Mouse (Mus musculus): Measurements from ENCODE around the gene Thsd4.

DNA sequence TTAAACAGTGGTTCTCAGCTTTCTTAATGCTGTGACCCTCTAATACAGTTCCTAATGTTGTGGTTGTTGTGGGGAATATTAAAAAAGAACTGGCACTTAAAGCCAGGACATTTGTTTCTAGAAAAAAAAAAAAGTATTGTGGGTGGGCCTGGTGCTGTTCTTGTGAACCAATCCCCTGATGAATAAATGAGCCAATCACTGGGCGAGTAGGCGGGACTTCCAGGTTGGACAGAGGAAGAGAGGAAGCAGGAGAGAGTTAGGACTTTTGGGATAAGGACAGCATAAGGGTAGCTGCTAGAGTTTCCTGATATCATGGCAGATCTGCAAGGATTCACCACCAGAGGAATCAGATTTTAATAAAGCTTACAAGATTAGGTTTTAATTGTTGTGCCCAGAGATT, 249.9 kb downstream of the Thsd4 start:
- TF ChIP-seq CTCF (IDR thresholded peaks at IDR 0.05; ENCODE audit: extremely low read depth, insufficient read depth, low read length) (no peak), POLR2A (IDR thresholded peaks at IDR 0.05; ENCODE audit: extremely low read depth, insufficient read depth, low read length) (no peak)

Data from cortical plate, adult 2 months (tissue).